ENCODE assay signal across 20 mouse cellular contexts in the genomic region with DNA sequence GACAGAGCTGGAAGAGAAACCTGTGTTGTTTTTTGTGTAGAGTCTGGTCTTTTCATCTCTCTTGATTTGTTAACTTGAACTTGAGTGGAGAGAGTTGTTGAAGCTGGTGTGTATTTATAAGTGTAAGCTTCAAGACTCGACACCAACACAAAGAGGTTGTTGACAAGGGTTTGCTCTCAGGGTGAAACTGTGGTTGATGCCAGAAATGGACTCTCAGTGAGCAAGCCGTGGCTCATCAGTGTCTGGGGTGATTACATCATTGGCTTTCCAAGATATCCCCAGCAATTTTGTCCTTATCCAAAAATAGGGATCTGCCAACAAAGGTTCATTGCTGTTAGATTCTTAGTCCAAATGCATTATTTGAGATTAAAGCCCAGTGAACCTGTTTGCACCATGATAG. TPM values are rescaled to one million over a fixed set of nuclear protein-coding genes. Genes with fewer than 3 reads are reported as not detected.
"Had no signal": no experiment of that assay in that cellular context is flagged by ENCODE, and none has a peak within 500 bp of the region (broad histone marks: within the 10 kb centered on the region; RNA-seq: fewer than 3 reads in every experiment).

No protein-coding gene starts in this region.

- DNase-seq: retina, postnatal 1 day; right cerebral cortex, adult 18-20 months; right cerebral cortex, postnatal 14 days; right cerebral cortex, postnatal 25 days; right cerebral cortex, postnatal 4 days; spleen, adult 18-20 months; thymus, adult 18-20 months; thymus, adult 2 months; thymus, postnatal 14 days; thymus, postnatal 25 days; thymus, postnatal 36 days; thymus, postnatal 4 days had no signal

RNA-seq across cellular contexts. Expression of gene Cldn20, which starts 55.8 kb away (rescaled TPM):
- polyA plus RNA-seq: neural tube, embryonic 13.5 days; neural tube, embryonic 14.5 days; neural tube, embryonic 15.5 days; spleen, adult 2 months; stomach, embryonic 16.5 days; stomach, postnatal 0 days; testis, adult 2 months; thymus, adult 2 months; thymus, postnatal 0 days had no signal
